Mouse (Mus musculus): ENCODE measurements around the gene Tlx2. TPM values are rescaled to one million over a fixed set of nuclear protein-coding genes. Genes with fewer than 3 reads are reported as not detected.

Tlx2 gene
- total RNA-seq, 2 experiments from 2014 or later = not detected

- intact Hi-C loops (cut with DNase I) = no loop called here
- DNase-seq = no peak
- TF ChIP-seq CTCF (IDR thresholded peaks at IDR 0.05) = no peak
- Histone ChIP-seq H3K27ac (no peak overlapping the region), H3K4me3 (peak overlapping the region; percentile 58)
These were observed 1.2 kb downstream of the Tlx2 start for GRCm38 (mm10) chr6:83068706-83069487.

GRCm38 (mm10) chr6:83068221-83068620, 1.9 kb downstream of the Tlx2 start:
- no peak for TF ChIP-seq CTCF (IDR thresholded peaks at IDR 0.05)
- DNase-seq = no peak
- Histone ChIP-seq H3K4me3 (peak overlapping the region; percentile 58; the same call in 1 of the 2 replicates), H3K27ac (no peak overlapping the region)
- intact Hi-C loops (cut with DNase I) = no loop called here

- DNase-seq = no peak
- Histone ChIP-seq H3K27ac (no peak overlapping the region), H3K4me3 (no peak overlapping the region)
- TF ChIP-seq CTCF (IDR thresholded peaks at IDR 0.05) = no peak
- intact Hi-C loops (cut with DNase I) = no loop called here
These were observed 3.7 kb downstream of the Tlx2 start for GRCm38 (mm10) chr6:83066441-83066840.

- Histone ChIP-seq H3K4me3 (no peak overlapping the region), H3K27ac (no peak overlapping the region)
- TF ChIP-seq CTCF (IDR thresholded peaks at IDR 0.05) = no peak
- intact Hi-C loops (cut with DNase I) = no loop called here
- no peak for DNase-seq
These were observed 4.1 kb downstream of the Tlx2 start for GRCm38 (mm10) chr6:83065995-83066394.

GRCm38 (mm10) chr6:83058725-83059124, 11.4 kb downstream of the Tlx2 start:
- intact Hi-C loops (cut with DNase I) = loop anchor here (5.0 kb wide), 1 partner anchor 104 kb away; no protein-coding TSS in a partner anchor
- Histone ChIP-seq H3K27ac (no peak overlapping the region), H3K4me3 (no peak overlapping the region)
- TF ChIP-seq CTCF (IDR thresholded peaks at IDR 0.05) = no peak
- DNase-seq = no peak

GRCm38 (mm10) chr6:83057790-83058189, 12.3 kb downstream of the Tlx2 start, which contains the start of gene Dqx1:
Gene Dqx1 (plus strand): TSS chr6:83057844.
- TF ChIP-seq CTCF (IDR thresholded peaks at IDR 0.05) = no peak
- no peak for DNase-seq
- Histone ChIP-seq H3K4me3 (no peak within 1 kb of the TSS), H3K27ac (no peak within 1 kb of the TSS)
- intact Hi-C loops (cut with DNase I) = loop anchor here (5.0 kb wide), 1 partner anchor 105 kb away; no protein-coding TSS in a partner anchor

- no peak for DNase-seq
- peak; percentile 51 for TF ChIP-seq CTCF (IDR thresholded peaks at IDR 0.05)
- peak within 1 kb of the TSS; percentile 85 for H3K4me3 ChIP-seq
- intact Hi-C loops (cut with DNase I) = loop anchor here (1.0 to 5.0 kb wide), 4 partner anchors 22 to 107 kb away; partner anchors contain the start of genes Ccdc142, Gm42688 and Pcgf1
- H3K27ac ChIP-seq = peak within 1 kb of the TSS; percentile 91
These were observed 15.1 kb downstream of the Tlx2 start, which contains the start of gene Htra2 for GRCm38 (mm10) chr6:83054871-83055431. Gene Htra2 (minus strand): TSS chr6:83055273.

- no peak for TF ChIP-seq CTCF (IDR thresholded peaks at IDR 0.05)
- Histone ChIP-seq H3K27ac (peak within 1 kb of the TSS; percentile 91), H3K4me3 (peak within 1 kb of the TSS; percentile 85)
- peak; percentile 98 for DNase-seq
- intact Hi-C loops (cut with DNase I) = loop anchor here (1.0 to 2.0 kb wide), 3 partner anchors 23 to 58 kb away; partner anchors contain the start of genes Ccdc142, Gm42688 and Pcgf1
These were observed 15.8 kb downstream of the Tlx2 start, which contains the start of gene Aup1 for GRCm38 (mm10) chr6:83054074-83054851. Gene Aup1 (plus strand): TSS chr6:83054521.

GRCm38 (mm10) chr6:83053136-83053960, 16.7 kb downstream of the Tlx2 start:
- Histone ChIP-seq H3K4me3 (peak overlapping the region; percentile 85), H3K27ac (peak overlapping the region; percentile 91)
- peak; percentile 53 for DNase-seq
- no peak for TF ChIP-seq CTCF (IDR thresholded peaks at IDR 0.05)
- intact Hi-C loops (cut with DNase I) = no loop called here

- intact Hi-C loops (cut with DNase I) = no loop called here
- TF ChIP-seq CTCF (IDR thresholded peaks at IDR 0.05) = no peak
- Histone ChIP-seq H3K4me3 (no peak overlapping the region), H3K27ac (no peak overlapping the region)
- DNase-seq = no peak
These were observed 20.7 kb downstream of the Tlx2 start for GRCm38 (mm10) chr6:83049367-83049766.

- intact Hi-C loops (cut with DNase I) = no loop called here
- DNase-seq = no peak
- Histone ChIP-seq H3K4me3 (no peak overlapping the region), H3K27ac (no peak overlapping the region)
- no peak for TF ChIP-seq CTCF (IDR thresholded peaks at IDR 0.05)
These were observed 25.4 kb downstream of the Tlx2 start for GRCm38 (mm10) chr6:83044742-83045141.

GRCm38 (mm10) chr6:83043993-83044392, 26.1 kb downstream of the Tlx2 start:
- intact Hi-C loops (cut with DNase I) = no loop called here
- Histone ChIP-seq H3K27ac (peak overlapping the region; percentile 12; the same call in 1 of the 2 replicates), H3K4me3 (no peak overlapping the region)
- no peak for DNase-seq
- TF ChIP-seq CTCF (IDR thresholded peaks at IDR 0.05) = no peak
